Mouse (Mus musculus) embryo, embryonic 10.5 days (tissue): ENCODE data around the gene Pla1a.
A peak's percentile ranks its signal among the peaks of the same experiment; 100 is the strongest.

Source experiments
- DNase-seq: peaks from one replicate; pipeline ENCODE4 v3.0.0-alpha.2; 2015; ENCODE audit warnings: low spot score

The Pla1a gene

GRCm38 (mm10) chr16:38434295-38434795 is 1.4 kb upstream of the Pla1a start:
- no peak for DNase-seq

- no peak for DNase-seq
Measured at GRCm38 (mm10) chr16:38433514-38433913, 569 bp upstream of the Pla1a start.

DNA sequence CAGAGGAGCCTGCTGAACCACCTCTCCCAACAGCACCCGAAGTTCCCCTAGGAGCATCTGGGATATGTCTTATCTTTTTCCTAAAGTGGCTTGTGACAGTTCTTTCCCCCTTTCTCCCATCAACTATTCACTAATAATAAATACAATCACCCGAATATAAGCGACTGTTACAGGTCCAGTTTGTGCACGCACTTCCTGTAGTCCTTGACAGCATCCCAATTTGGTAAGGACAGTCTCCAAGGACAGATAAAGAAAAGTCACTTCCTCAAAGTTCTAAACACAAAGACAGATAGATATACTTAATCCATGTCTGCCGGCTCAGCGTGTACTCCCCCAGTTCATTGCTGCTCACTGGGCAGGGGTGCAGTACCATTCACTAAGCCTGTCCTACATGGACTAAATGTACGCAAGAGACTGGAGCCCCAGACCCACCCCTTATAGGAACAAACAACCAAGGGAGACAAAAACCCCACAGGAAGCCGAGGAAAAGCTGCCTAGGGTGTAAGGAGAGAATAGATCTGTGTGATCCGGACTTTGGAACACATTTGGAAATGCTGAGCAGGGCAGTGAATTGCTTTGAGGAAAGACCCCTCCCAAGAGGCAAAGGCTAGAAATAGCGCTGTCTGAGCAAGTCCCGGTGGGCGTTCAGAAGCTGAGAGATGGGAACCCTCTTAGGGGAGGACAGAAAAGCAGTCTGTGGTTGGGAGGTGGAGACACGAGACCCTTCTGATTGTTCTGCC is 1.3 kb downstream of the Pla1a start:
- no peak for DNase-seq

GRCm38 (mm10) chr16:38425799-38426198 is 7.1 kb downstream of the Pla1a start:
- no peak for DNase-seq

DNA sequence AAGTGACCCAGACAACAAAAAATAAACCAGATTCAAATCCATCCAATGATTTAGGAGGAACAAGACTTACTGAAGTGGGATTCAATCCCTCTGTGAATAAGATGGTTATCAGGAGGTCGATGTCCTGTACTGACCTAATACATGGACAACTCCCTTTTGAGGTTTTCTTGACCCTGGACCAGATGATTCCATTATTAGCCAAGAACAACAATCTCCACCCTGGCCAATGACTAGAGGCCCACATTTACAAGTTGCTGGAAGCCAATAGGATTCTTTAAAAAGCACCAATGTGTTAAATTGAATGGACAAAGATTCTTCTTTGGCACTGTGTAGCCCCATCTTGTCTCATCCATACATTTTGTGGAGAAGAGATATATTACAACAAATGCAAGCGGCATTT is 7.6 kb downstream of the Pla1a start:
- no peak for DNase-seq

- DNase-seq: no peak
Measured at GRCm38 (mm10) chr16:38414953-38415352, 18.0 kb downstream of the Pla1a start.

GRCm38 (mm10) chr16:38408416-38408815 is 24.5 kb downstream of the Pla1a start:
- no peak for DNase-seq

DNA sequence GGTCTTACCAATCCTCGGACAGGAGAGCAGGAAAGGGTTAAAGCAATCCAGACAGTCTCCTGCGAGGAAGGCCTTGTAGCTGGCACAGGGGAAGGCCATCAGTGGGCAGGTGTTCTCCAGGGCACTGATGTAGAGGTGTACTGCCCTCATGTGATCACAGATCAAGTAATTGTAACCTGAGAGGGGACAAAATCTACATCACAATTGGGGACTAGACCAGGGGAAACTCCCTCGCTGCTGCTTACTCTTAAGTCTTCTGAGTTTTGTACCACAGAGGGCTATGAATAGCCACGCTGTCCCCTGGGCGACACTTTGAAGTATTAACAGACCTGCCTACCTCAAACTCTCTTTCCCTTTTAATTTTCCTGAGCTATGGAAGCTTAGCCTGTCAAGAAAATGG is 25.4 kb downstream of the Pla1a start:
- no peak for DNase-seq

- no peak for DNase-seq
Measured at GRCm38 (mm10) chr16:38406708-38407107, 26.2 kb downstream of the Pla1a start.

DNA sequence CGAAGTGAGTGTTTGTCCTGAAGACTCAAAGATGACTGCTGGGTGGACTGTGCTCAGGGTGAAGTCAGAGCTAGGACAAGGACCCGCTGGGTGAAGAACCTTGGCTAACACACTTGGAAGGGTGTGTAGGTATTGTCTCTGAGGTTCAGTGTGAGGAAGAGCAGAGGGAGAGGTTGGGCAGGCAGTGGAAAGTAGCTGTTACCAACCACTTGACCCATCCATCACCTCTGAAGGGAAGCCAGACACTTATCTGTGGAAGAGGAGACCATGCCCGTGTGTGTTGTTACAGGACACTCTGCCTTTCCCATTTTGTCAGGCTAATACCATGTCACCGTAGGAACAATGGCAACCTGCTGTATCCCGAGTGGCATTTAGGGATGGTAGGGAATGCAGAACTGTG is 26.7 kb downstream of the Pla1a start:
- DNase-seq: no peak

- no peak for DNase-seq
Measured at GRCm38 (mm10) chr16:38403639-38404038, 29.3 kb downstream of the Pla1a start.

DNA sequence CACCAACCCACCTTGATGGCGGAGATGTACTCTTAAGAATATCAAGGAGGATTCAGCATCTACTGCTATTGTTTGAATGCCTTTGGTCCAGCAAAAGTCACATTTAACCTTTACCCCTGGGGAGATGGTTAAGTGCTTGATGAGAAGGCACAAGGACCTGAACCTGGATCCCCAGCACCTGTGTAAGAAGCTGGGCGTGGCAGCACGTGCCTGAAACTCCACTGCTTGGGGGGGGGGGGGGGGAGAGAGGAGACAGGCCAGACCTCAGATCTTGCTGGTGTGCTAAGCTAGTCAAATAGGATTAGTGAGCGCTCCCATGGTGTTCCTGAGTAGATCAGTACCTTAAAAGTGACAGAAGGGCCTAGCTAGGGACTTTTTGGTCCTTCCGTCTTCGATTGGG is 31.5 kb downstream of the Pla1a start:
- no peak for DNase-seq

DNA sequence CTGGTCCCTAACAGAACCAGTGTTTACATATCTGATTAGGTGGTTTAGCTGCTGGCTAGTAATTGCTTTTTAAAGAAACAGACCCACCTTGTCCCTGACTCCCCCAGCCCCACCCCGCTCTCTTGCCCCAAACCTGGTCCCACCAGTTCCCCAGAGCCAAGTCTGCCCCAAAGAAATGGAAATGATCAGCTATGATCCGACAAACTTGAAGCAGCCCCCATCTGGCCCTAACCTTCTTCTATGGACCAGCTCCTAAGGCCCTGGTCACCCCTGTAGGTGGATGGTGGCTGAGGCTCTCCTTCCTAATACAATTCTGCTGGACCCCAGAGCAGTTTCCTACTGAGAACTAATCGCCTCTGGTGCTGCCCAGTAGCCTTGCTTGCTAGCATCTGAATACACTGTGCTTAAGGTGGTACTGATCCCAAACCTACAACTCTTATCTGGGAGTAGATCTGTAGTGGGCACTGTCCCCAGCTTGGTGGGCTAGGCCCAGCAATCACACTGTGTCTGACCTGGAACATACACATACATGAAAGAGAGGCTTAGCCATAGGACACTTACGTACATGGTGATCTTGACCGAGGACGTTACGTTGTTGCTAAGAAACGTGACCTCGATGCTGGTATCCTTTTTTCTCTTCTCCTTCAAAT is 32.5 kb downstream of the Pla1a start:
- DNase-seq: no peak

DNA sequence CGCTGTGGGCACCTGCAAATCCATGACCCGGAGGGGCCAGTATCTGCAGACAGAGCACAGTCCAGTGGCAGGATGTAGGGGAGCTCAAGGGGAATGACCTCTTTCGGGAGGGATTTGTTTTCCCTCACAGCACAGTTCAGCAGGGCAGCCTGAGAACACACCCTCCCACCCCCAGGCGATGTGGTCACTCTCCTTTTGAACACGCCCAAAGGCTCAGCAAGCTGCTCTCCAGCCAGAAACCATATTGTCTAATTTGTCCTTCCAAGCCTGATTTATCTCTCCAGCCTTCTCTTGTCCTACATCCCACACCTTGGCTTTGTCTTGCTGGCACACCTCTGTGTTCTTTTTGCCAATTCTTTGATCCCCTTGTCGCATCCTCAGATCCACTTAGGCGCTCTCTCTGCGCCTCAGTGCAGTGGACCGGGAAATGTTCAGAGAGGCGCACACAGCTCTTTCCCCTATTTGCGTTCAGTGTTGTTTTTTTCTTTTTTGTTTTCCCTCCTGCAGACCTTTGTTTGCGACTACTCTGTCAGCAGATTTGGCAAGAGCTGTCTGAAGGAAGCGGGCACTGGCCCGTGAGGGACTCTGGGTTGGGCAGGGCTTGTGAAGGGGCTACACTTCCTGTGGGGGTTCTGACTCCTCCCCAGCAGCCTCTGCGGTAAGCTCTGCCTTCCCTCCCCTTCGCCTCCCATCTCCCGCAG is 33.3 kb downstream of the Pla1a start:
- peak; percentile 69 for DNase-seq

- no peak for DNase-seq
Measured at GRCm38 (mm10) chr16:38399076-38399475, 33.9 kb downstream of the Pla1a start.

GRCm38 (mm10) chr16:38398266-38398665 is 34.7 kb downstream of the Pla1a start:
- no peak for DNase-seq

DNA sequence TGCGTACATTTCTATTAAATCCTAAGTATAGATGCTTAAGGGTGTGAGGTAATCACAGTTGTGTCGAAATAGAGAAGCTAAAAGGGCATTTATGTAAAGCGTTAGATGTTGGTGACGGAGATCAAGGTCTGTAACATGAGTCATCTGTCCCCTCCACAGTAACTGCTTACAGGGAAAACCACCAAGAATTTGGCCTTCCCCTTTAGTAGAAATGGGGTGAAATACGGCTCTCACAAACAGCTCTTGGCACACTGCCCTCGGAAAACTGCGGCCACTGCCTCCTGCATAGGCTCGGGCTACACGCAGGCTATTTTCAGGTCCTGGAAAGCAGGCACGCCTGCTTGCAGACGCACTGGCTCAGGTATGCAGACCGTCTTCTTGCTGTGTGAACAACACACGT is 36.8 kb downstream of the Pla1a start:
- DNase-seq: no peak

DNA sequence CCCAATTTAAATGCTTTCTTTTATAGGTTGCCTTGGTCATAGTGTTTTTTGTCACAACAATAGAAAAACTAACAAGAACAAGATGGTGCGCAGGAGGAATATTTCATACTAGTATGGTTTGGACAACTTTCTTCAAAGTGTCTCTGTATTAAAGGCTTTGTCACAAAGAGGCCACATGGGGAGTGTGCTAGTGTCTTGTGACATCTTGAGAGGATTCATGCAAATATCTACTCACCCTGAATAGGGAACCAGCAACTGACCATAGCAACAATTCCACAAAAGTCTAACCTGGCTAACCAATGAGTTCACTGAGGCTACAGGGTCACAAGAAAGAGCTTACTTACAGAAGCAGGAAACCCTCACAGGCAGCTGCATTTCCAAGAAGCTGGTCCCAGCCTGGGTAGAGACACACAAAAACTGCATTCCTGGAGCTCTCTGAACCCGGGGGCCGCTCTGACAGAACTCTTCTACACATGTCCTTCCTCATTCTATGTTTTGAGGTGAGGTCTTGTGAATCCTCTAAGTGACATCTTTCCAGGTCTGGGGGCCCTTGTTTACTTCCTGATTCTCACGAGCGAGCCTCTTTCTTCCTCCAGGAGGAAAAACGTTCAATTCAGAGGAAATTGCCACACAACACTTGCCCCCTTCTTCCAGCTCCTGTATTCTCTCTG is 37.8 kb downstream of the Pla1a start:
- DNase-seq: no peak

DNA sequence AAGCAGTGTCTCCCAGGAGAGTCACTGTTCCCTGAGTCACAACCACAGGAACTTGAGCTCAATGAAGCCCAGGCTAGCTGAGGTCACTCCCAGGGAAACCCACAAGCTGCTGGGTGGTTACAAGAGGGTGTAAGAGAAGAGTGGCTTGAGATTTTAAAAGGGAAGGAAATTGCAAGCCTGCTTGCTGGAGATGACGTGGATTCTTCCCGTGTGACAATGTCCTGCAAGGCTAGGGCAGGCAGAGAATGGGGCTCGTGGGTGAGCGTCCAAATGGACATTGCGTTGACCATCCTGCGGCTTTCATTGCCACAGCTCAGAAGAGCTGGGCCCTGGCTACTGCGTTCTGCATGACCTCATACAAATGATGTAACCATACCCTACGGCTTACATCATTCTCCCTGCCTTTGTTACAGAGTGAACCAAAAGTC is 38.7 kb downstream of the Pla1a start:
- DNase-seq: no peak

DNA sequence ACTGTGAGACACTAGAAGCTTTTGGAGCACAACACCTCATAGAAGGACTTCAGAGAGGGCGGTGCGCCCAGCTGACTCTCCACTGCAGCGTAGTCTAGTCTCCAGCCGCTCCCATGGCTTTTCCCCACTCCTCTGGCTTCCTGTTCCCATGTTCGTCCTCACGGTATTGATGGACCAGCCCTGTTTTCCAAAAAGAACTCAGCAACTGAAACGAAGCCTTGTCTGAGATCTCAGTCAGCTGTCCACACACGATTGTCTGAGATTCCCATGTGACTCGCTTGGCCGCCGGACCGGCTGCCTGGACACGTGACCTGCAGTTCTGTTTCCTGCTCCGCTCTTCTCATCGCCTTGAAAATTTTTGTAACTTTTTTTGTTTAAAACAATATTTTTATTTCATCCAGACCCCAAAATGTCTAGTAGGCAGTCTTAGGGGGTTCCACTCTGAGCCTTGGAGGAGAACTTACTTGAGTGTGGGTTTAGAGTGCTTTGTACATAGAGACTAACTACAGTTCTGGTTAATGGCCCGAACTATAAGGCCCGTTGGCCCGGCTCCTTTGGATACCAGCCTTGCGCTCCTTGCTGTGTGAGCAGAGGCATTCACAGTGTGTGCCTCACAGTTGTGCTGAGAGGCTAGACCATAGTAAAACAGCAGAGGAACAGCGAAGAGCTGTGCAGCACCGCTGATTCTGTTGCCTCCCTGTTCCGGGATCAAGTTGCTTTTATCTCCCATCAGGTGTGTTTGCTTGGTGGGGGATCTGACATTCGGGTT is 40.6 kb downstream of the Pla1a start:
- DNase-seq: no peak

GRCm38 (mm10) chr16:38390322-38390721 is 42.6 kb downstream of the Pla1a start:
- no peak for DNase-seq
